Mouse (Mus musculus) CD8-positive naive resting alpha-beta T cell, adult 2 months (primary cell): ENCODE measurements around the gene Defb9.
"Not testable (repeated sequence)": the region's sequence is repeated elsewhere in the genome, so short reads cannot be mapped to it uniquely, and the experiment has no call there.

ENCODE experiments used
- DNase-seq, 2 experiments: peaks; one replicate each; pipeline ENCODE4 v3.0.0; 2022; ENCODE audit warnings: low read depth in 2 of 2, low spot score in 2 of 2

Gene Defb9

DNA sequence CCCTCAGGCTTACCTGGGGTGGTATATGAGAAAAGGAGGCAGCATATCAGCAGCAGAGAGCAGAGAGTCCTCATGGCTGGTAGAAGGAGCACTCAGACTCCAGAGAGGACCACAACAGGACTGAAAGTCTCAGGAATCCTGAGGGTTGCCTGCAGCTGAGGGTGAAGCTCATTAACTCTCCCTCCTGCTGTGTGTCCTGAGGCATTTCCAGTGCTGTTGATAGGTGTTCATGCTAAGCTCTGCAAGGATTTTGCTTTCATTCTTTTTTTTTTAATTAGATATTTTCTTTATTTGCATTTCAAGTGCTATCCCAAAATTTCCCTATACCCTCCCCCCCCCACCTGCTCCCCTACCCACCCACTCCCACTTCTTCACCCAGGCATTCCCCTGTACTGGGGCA, at the start of gene Defb9:
TSS of gene Defb9 (minus strand) at position 101 of the 400 bp plus-strand sequence.
- not testable (repeated sequence) for DNase-seq

DNA sequence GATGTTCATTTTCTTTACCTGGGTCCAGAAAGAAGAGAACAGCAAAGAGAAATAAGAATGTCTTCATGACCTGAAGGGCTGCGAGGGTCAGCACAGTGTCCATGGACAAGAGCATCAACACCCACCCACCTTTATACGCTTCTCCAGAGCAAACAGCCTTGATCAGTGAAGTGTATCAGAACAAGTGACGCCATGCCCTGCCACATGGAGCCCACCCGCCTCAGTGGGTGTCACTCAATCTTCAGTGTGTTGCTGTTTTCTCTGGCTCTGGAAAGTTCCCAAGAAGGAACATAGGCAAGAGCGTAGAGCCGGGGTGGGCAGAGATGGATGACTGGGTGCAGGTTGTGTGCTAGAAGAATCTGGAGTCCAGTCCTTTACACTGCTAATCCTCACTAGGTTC, 47.4 kb upstream of the Defb9 start, which contains the start of gene Defb15:
TSS of gene Defb15 (minus strand) at position 101 of the 400 bp plus-strand sequence.
- DNase-seq, result no peak

DNA sequence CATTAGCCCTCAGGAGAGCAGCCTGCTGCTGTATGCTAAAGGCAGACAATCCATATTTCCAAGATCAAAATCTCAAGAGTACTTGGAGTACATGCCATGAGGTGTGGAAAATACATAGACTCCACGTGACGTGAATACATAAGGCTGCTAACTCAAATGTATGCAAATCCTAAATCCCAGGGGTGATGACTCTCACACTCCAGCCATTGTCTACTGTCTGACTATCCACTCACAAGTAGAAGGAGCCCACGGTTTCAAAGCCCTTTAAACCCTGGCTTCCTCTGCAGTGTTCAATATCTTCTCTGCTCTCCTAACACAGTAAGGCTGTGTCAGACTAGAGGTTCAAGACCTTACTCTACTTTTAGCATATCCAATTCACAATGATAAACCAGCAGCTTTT, 45.5 kb upstream of the Defb9 start:
- DNase-seq, result not testable (repeated sequence)

DNA sequence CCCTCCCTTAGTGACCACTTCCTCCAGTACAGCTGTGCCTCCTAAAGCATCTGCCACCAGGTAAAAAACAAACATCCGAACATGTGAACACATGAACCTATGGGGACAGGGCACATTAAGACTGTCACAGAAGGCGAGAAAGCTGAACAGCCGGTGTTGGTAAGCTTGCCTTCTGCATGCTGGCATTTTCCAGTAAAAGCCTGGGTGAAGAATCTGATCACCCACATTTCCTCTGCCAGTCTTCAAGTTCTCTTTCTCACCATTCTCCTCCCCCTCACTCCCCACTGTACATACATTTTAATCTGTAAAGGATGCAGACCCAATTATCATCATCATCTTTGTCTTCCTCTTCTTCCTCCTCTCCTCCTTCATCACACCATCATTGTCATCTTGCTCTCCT, 30.4 kb upstream of the Defb9 start:
- no peak for DNase-seq

DNA sequence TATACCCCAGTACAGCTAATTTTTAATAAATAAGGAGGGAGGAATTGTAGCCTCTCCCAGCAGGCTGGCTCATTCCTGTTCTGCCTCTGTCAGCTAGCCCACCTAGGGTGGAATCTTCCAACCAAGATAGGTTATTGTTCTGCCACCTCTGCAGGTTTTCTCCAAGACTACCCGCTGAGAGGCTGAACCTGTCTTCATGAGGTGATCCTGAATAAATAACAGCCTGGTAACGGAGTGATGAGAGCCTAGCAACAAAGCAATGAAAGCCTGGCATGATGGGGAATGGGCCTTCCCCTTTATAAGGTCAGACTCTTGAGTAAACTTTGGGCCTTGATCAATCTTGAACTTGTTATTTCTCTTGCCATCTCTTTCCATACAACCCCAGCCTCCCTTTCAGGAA, 27.3 kb upstream of the Defb9 start:
- no peak for DNase-seq

DNA sequence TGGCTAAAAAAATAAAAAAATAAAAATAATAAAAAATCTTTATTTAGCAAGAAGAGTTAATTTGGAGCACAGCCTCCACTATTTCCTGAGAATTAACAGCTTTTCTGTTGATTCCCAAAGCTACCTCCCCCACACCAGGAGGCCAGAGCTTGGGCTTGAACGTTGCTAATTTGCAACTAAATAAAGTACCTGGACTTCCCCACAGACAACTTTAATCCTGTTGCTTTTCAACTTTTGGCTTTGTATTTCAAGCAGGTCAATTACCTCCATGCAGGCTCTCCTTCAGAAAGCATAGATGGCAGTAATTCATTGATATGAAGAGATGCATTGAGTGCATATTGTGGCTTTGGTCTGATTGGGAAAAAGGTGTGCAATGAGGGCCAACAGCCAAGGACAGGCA, 26.7 kb upstream of the Defb9 start:
- no peak for DNase-seq

DNA sequence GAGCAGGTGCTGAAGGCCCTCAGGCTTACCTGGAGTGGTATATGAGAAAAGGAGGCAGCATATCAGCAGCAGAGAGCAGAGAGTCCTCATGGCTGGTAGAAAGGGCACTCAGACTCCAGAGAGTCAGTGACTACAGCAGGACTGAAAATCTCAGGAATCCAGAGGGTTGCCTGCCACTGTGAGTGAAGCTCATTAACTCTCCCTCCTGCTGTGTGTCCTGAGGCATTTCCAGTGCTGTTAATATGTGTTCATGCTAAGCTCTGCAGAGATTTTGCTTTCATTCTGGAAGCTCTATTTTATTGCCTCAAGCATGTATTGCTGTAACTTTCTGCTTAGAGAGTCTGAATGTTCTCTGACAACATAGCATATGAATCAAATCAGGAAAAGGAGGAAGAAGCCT, 21.1 kb upstream of the Defb9 start, which contains the start of gene Defb11:
TSS of gene Defb11 (minus strand) at position 123 of the 400 bp plus-strand sequence.
- DNase-seq, result not testable (repeated sequence)

DNA sequence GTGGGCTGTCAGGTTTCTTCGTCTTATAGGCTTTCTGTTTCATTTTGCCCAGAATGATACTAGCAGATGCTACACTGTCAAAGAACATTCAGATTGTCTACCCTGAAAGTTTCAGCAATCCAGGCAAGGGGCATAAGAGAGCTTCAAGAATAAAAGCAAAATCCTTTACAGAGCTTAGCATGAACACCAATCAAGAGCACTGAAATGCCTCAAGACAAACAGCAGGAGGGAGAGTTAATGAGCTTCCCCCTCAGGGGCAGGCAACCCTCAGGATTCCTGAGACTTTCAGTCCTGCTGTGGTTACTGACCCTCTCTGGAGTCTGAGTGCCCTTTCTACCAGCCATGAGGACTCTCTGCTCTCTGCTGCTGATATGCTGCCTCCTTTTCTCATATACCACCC, 26.6 kb downstream of the Defb9 start, which contains the start of gene Defb10:
TSS of gene Defb10 (plus strand) at position 316 of the 400 bp plus-strand sequence.
- not testable (repeated sequence) for DNase-seq
